Mouse (Mus musculus) hindbrain, embryonic 10.5 days (tissue): ENCODE measurements around the gene Cdh13. TPM values are rescaled to one million over a fixed set of nuclear protein-coding genes. Genes with fewer than 3 reads are reported as not detected.

ENCODE experiments used
- DNase-seq: peaks from one replicate; pipeline ENCODE4 v3.0.0-alpha.2; 2017; ENCODE audit warnings: low spot score
- H3K27ac ChIP-seq: fragments of 300-500 bp; sonication (generic); 2 replicates; pipeline ENCODE4 v1.5.1; 2016; ENCODE audit warnings: mild to moderate bottlenecking, moderate library complexity
- H3K27me3 ChIP-seq: fragments of 300-500 bp; sonication (generic); 2 replicates; pipeline ENCODE4 v1.6.1; 2016; ENCODE audit warnings: mild to moderate bottlenecking; ENCODE audit not compliant: poor library complexity, insufficient read depth, severe bottlenecking
- H3K36me3 ChIP-seq: fragments of 300-500 bp; sonication (generic); 2 replicates; pipeline ENCODE4 v1.6.1; 2016; ENCODE audit warnings: mild to moderate bottlenecking, moderate library complexity
- H3K4me1 ChIP-seq: fragments of 300-500 bp; sonication (generic); replicated peaks from 2 replicates; pipeline ENCODE4 v1.6.1; 2016; ENCODE audit warnings: mild to moderate bottlenecking
- H3K4me3 ChIP-seq: fragments of 300-500 bp; sonication (generic); 2 replicates; pipeline ENCODE4 v1.5.1; 2016; ENCODE audit warnings: mild to moderate bottlenecking, moderate library complexity
- H3K9me3 ChIP-seq: fragments of 300-500 bp; sonication (generic); 2 replicates; pipeline ENCODE4 v1.6.1; 2016; ENCODE audit warnings: mild to moderate bottlenecking, moderate library complexity
- WGBS: fragments of 180-500 bp; shearing (Covaris S2); methylation state at CpG from one replicate; pipeline ENCODE4 v1.1.7; 2016; 5-methylcytosine and 5-hydroxymethylcytosine counted together
- polyA plus RNA-seq: library from polyadenylated mRNA; unstranded; fragments of >200 nt; fragmentation: Nextera tagmentation; extraction: Ambion mirVana; gene quantifications from 2 replicates; pipeline ENCODE4 v1.2.1, GENCODE M21; 2016

The Cdh13 gene
- polyA plus RNA-seq, 1 experiment from 2014 or later, result 8.5 TPM

DNA sequence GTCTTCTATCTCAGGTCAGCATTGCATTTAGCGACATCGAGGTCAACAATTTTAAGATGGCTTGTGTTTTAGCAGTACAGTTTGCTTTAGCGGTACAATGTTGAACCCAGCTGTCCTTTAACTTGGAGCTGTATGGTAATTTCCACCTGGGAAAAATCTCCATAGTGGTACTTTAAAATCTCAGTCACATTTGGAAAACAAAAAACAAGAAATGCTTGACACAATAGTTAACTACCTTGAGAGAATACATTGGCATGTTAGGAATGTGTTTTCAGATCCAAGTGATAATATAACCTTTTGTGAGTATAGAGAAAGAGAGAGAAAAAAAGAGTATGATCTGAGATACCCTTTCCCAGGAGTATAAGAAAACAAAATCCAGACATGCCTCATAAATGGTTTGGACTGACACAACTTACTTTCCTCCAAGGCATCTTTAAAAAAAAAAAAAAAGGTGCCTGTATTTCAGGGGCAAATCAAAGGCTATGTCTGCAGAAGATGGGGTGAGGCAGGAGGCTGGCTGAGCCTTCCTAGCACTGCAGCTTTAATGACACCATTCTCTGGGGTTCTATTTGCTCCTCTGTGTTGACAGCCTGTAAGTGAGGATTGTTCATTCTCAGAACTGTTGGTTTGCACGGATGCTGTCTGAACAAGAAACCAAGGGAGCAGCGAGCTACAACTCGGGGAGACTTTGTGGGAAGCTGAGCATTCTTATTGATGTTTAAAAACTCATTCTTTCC lies 365.4 kb downstream of the Cdh13 start:
- H3K27me3 ChIP-seq, result no peaks in the 10 kb centered on the region
- H3K27ac ChIP-seq, result no peak overlapping the region
- WGBS, result 80% methylated on average over 6 of the region's 6 CpGs
- no peaks in the 10 kb centered on the region for H3K9me3 ChIP-seq
- DNase-seq, result no peak
- H3K36me3 ChIP-seq, result no peaks in the 10 kb centered on the region
- peaks cover 3% of the 10 kb centered on the region for H3K4me1 ChIP-seq
- H3K4me3 ChIP-seq, result no peak overlapping the region

DNA sequence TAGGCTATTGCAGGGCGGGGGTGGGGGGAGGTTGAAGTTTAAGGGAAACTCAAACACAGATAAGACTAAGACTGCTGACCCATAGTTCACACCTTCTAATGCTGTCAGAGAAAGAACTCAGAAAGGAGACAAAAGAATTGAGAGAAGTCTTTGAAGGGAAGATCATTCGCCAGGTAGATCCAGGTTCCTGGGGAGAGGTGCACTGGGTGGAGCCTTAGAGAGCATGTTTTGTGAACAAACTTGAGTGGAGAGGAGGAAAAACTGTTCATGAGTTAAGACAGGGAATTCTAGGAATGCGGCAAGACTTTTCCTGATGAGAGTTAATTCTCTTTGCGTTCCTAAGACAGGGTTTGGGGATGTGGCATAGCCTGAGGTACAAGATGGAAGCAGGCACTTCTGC lies 366.4 kb downstream of the Cdh13 start:
- no peak overlapping the region for H3K4me3 ChIP-seq
- H3K27ac ChIP-seq, result no peak overlapping the region
- 92% methylated on average over 4 of the region's 4 CpGs for WGBS
- no peak for DNase-seq
- H3K9me3 ChIP-seq, result no peaks in the 10 kb centered on the region
- H3K36me3 ChIP-seq, result no peaks in the 10 kb centered on the region
- H3K27me3 ChIP-seq, result no peaks in the 10 kb centered on the region
- peaks cover 10% of the 10 kb centered on the region for H3K4me1 ChIP-seq

- Histone ChIP-seq H3K9me3 (no peaks in the 10 kb centered on the region), H3K4me3 (no peak overlapping the region), H3K27me3 (no peaks in the 10 kb centered on the region), H3K4me1 (no peaks in the 10 kb centered on the region), H3K27ac (no peak overlapping the region), H3K36me3 (no peaks in the 10 kb centered on the region)
- 87% methylated on average over 8 of the region's 8 CpGs for WGBS
- no peak for DNase-seq
Measured at GRCm38 (mm10) chr8:118662001-118662829, 378.7 kb downstream of the Cdh13 start.

DNA sequence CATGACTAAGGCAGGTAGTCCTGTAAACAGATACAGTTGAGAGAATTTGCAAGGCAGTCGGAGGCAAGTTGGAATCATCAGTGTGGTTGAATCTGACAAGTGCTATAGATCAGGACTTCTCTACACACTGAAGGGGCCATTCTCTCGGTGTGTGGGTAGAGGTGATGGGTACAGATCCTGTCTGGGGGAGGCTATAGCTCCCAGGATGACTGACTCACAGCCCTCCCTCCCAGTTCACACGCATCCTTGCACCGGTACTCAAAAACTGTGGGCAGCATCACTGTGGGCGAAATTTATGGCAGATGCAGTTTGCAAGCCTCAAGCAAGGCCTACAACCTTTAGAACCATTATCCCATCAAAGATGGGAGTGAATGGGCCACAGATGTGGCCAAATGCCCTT lies 381.5 kb downstream of the Cdh13 start:
- H3K27me3 ChIP-seq, result no peaks in the 10 kb centered on the region
- 85% methylated on average over 5 of the region's 5 CpGs for WGBS
- no peaks in the 10 kb centered on the region for H3K36me3 ChIP-seq
- H3K9me3 ChIP-seq, result no peaks in the 10 kb centered on the region
- H3K4me3 ChIP-seq, result no peak overlapping the region
- H3K27ac ChIP-seq, result no peak overlapping the region
- 0 out of 2 replicates have a peak, but pooled peaks cover 2% of the 10 kb centered on the region for H3K4me1 ChIP-seq
- DNase-seq, result no peak

- no peak for DNase-seq
- no peaks in the 10 kb centered on the region for H3K36me3 ChIP-seq
- 91% methylated on average over 4 of the region's 4 CpGs for WGBS
Measured at GRCm38 (mm10) chr8:118667736-118668135, 384.2 kb downstream of the Cdh13 start.

DNA sequence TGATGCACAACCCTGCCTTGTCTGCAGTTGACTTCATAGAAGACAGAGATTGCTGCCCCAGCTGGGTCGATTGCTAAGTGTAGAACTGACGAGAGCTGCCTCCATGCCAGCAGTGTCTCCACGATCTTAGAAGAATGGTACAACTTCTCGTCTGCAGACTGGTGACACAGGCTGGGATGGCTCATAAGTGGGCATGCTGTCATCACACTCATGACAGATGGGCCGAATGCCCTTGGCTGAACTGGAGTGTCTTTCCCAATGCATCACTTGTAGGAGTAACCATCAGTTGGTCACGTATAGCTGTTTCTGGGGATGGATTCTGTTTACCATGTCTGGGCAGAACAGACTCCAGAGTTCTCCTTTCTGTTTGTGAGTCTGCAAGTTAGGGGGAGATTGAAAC lies 392.7 kb downstream of the Cdh13 start:
- Histone ChIP-seq H3K9me3 (no peaks in the 10 kb centered on the region), H3K4me1 (no peaks in the 10 kb centered on the region), H3K4me3 (no peak overlapping the region), H3K27ac (no peak overlapping the region), H3K27me3 (no peaks in the 10 kb centered on the region), H3K36me3 (no peaks in the 10 kb centered on the region)
- WGBS, result 91% methylated on average over 6 of the region's 6 CpGs
- no peak for DNase-seq

More at GRCm38 (mm10) chr8:118667736-118668135, 384.2 kb downstream of the Cdh13 start:
- Histone ChIP-seq H3K9me3 (no peaks in the 10 kb centered on the region), H3K4me1 (0 out of 2 replicates have a peak, but pooled peaks cover 2% of the 10 kb centered on the region), H3K4me3 (no peak overlapping the region), H3K27ac (no peak overlapping the region), H3K27me3 (no peaks in the 10 kb centered on the region)

DNA sequence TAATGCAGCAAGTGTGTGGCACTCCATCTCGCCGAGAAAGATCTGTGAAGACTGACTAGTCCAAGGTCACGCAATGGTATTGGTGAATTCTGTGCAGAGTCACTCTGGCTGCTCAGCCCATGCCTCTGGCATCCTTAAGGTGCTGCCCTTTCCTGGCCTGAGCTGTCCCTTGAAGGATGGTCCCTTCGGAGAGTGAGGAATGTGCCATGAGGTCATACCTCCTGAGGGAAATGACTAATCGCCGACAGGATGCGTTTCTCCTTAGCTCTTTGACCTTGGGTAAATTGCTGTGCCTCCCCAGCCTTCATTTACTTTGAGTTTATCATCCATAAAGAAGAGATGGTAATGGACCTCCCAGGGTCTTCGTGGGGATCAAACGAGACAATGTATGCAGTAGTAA lies 395.8 kb downstream of the Cdh13 start:
- WGBS, result 84% methylated on average over 9 of the region's 9 CpGs

DNA sequence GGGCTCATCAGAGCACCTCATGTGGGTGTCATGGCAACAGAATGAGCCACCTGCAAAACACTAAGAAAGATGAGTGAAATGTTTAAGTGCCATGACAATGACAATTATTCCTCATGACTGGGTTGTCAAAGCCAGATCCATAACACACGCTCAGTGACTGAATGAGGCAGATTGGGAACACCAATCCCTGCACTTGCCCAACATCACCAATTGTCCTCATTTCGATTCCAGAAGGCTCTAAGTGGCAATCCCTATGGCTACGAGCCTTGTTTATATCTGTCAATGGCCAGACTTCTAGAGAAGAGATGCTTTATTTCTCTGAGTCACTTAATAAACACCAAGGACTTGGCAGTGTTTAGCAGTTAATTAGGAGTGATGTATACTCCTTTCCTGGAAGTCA lies 399.9 kb downstream of the Cdh13 start:
- no peaks in the 10 kb centered on the region for H3K36me3 ChIP-seq
- H3K4me1 ChIP-seq, result no peaks in the 10 kb centered on the region
- H3K9me3 ChIP-seq, result no peaks in the 10 kb centered on the region
- WGBS, result 72% methylated on average over 3 of the region's 3 CpGs
- no peaks in the 10 kb centered on the region for H3K27me3 ChIP-seq
- no peak for DNase-seq
- no peak overlapping the region for H3K4me3 ChIP-seq
- no peak overlapping the region for H3K27ac ChIP-seq

More for the DNA sequence above, 395.8 kb downstream of the Cdh13 start:
- no peaks in the 10 kb centered on the region for H3K36me3 ChIP-seq
- no peaks in the 10 kb centered on the region for H3K9me3 ChIP-seq
- H3K4me1 ChIP-seq, result no peaks in the 10 kb centered on the region
- no peak overlapping the region for H3K27ac ChIP-seq
- H3K4me3 ChIP-seq, result no peak overlapping the region
- H3K27me3 ChIP-seq, result no peaks in the 10 kb centered on the region
- no peak for DNase-seq

- H3K4me1 ChIP-seq, result peaks cover 5% of the 10 kb centered on the region
- no peak overlapping the region for H3K4me3 ChIP-seq
- no peaks in the 10 kb centered on the region for H3K36me3 ChIP-seq
- WGBS, result 95% methylated on average over 1 of the region's 1 CpGs
- no peak for DNase-seq
- no peaks in the 10 kb centered on the region for H3K9me3 ChIP-seq
- H3K27me3 ChIP-seq, result no peaks in the 10 kb centered on the region
- H3K27ac ChIP-seq, result no peak overlapping the region
Measured at GRCm38 (mm10) chr8:118685863-118686262, 402.3 kb downstream of the Cdh13 start.

DNA sequence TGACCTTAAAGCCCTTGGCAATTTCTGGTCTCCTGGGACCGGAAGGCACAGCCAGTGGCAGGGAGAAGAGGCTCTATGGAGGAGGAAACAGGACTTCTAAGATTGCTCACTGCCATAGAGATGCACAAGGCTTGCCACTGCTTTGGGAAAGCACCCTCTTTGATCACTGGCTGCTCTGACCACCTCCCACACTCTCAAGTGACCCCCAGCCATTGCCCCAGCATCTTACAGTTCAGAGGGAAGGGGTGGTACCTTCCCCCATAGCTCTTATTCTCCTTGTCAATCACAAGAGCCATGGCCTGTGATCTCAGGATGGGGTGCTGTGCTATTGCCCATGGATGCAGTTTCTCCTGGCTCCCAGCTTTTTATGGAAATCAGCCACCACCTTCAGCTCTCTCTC lies 406.3 kb downstream of the Cdh13 start:
- WGBS, result 50% methylated on average over 1 of the region's 1 CpGs
- H3K9me3 ChIP-seq, result no peaks in the 10 kb centered on the region
- no peak for DNase-seq
- no peaks in the 10 kb centered on the region for H3K27me3 ChIP-seq
- no peak overlapping the region for H3K4me3 ChIP-seq
- no peaks in the 10 kb centered on the region for H3K36me3 ChIP-seq
- H3K27ac ChIP-seq, result no peak overlapping the region
- peaks cover 5% of the 10 kb centered on the region for H3K4me1 ChIP-seq

DNA sequence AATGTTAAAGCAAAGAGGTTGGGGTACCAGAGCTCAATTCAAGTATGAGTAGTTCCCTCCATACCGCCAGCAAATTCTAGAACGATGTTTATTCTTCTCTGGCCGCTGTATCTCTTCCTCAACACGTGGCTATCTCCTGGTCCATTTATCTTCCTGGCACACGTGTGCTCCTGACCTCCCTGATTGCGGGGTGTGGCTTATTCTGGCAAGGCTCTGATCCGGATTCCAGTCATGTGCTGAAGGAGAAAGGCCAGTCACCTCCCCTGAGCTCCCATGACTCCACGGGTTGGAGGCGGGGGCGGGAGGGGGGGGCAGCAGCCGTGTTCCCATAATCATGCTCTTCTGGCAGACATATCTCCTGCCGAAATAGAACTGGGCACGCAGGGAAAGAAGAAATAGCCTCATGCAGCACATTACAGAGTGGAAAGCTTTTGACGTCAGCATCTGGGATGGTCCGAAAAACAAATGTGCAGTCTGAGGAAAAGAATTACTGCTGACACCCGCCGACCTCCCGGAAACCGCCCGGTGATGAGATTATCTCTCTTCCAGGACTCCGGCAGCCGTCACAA lies 417.9 kb downstream of the Cdh13 start:
- H3K4me3 ChIP-seq, result no peak overlapping the region
- H3K27me3 ChIP-seq, result no peaks in the 10 kb centered on the region
- peaks cover 8% of the 10 kb centered on the region for H3K9me3 ChIP-seq
- WGBS, result 88% methylated on average over 22 of the region's 22 CpGs
- DNase-seq, result no peak
- no peak overlapping the region for H3K27ac ChIP-seq
- no peaks in the 10 kb centered on the region for H3K36me3 ChIP-seq
- no peaks in the 10 kb centered on the region for H3K4me1 ChIP-seq

DNA sequence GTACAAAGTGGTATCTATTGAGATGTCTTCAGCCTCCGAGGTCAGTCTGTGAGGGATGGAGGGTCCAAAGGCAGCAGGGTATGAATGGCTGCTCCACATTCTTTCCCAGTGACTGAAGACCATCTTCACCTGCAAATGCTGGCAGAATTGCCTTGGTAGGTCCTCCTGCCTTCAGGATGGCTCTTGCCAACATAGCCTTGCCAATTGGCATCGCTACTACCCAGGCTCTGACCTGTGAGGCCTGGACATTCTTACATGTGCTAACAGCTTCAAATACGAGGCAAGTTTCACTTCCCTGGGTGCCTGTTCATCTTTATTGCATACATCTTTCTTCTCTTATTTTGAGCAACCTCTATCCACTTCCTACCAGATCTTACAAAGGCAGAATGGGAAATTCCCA lies 425.8 kb downstream of the Cdh13 start:
- 89% methylated on average over 3 of the region's 3 CpGs for WGBS

GRCm38 (mm10) chr8:118711631-118712030 lies 428.1 kb downstream of the Cdh13 start:
- no peak overlapping the region for H3K27ac ChIP-seq
- no peak overlapping the region for H3K4me3 ChIP-seq
- DNase-seq, result no peak
- H3K27me3 ChIP-seq, result no peaks in the 10 kb centered on the region
- H3K9me3 ChIP-seq, result peaks cover 4% of the 10 kb centered on the region; the same call in 1 of the 2 replicates
- no peaks in the 10 kb centered on the region for H3K36me3 ChIP-seq
- 89% methylated on average over 3 of the region's 3 CpGs for WGBS
- H3K4me1 ChIP-seq, result no peaks in the 10 kb centered on the region

More for the DNA sequence above, 425.8 kb downstream of the Cdh13 start:
- peaks cover 4% of the 10 kb centered on the region; the same call in 1 of the 2 replicates for H3K9me3 ChIP-seq
- H3K4me3 ChIP-seq, result no peak overlapping the region
- no peaks in the 10 kb centered on the region for H3K4me1 ChIP-seq
- no peaks in the 10 kb centered on the region for H3K27me3 ChIP-seq
- no peak for DNase-seq
- no peak overlapping the region for H3K27ac ChIP-seq
- H3K36me3 ChIP-seq, result no peaks in the 10 kb centered on the region
